Mouse (Mus musculus) liver, postnatal 0 days (tissue): ENCODE results near the gene Ezh1.

Experiments
- CTCF ChIP-seq: sonication (generic); IDR thresholded peaks from 2 replicates; pipeline ENCODE4 v1.5.1; 2016; ENCODE audit warnings: antibody characterized with exemption, low read depth
- EP300 ChIP-seq: IDR thresholded peaks from 2 replicates; pipeline ENCODE4 v1.6.1; 2016; ENCODE audit warnings: antibody characterized with exemption, low read depth, mild to moderate bottlenecking

DNA sequence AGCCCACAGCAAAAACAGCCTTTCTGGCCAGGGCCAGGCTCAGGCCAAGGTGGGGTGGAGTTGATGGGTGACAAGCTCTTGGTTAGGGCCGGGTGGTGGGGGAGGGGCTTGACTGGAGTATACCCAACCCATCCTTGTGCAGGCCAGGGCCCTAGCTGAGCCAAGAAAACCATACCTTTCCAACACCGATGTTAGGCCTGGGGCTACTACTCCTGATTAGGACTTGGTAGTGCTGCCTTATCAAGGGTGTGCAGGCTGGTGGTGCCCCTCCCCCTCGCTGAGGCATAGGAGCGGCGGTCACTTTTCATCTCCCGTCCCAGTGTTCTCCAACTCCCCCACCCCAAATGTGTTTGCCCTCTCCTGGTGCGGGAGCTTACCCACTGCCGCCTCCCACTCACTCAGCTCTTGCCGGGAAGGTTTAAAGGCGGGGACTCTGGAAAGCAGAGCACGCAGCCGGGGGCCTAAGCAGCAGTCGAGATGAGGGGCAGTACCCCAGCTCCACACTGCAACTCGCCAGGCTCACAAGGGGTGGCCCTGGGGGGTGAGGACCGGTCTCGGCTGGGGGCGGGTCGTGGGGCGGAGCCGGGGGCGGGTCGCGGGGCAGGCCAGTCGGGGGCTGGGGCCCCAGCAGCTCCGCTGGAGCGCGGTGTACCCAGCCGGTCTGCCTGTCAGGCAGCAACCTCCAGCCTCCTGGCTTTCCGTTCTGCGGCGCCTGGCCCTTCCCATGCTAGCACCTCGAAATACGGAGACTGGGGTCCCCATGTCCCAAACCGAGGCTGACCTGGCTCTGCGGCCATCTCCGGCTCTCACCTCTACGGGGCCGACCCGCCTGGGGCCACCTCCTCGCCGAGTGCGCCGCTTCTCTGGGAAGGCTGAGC, 33.9 kb upstream of the Ezh1 start, which contains the start of gene Wnk4:
- TF ChIP-seq EP300 (peak; percentile 84), CTCF (no peak)
